Mouse (Mus musculus) stomach, embryonic 15.5 days (tissue): ENCODE results near the gene Pik3r1. TPM values are rescaled to one million over a fixed set of nuclear protein-coding genes. Genes with fewer than 3 reads are reported as not detected.
A peak's percentile ranks its signal among the peaks of the same experiment; 100 is the strongest.

Experiments
- ATAC-seq: fragments of 200-750 bp; cut with Nextera tagmentation; 2 replicates; pipeline ENCODE4 v1.8.0; 2017; ENCODE audit warnings: low read depth, moderate number of reproducible peaks, moderate TSS enrichment; ENCODE audit not compliant: insufficient read depth, low FRiP score
- H3K27ac ChIP-seq: fragments of 300-500 bp; sonication (generic); 2 replicates; pipeline ENCODE4 v1.5.1; 2015; ENCODE audit warnings: mild to moderate bottlenecking, inconsistent platforms
- H3K27me3 ChIP-seq: fragments of 300-500 bp; sonication (generic); replicated peaks from 2 replicates; pipeline ENCODE4 v1.6.1; 2015; ENCODE audit warnings: inconsistent platforms
- H3K36me3 ChIP-seq: fragments of 300-500 bp; sonication (generic); 2 replicates; pipeline ENCODE4 v1.6.1; 2015; ENCODE audit warnings: inconsistent platforms
- H3K4me1 ChIP-seq: fragments of 300-500 bp; sonication (generic); 2 replicates; pipeline ENCODE4 v1.6.1; 2015; ENCODE audit warnings: inconsistent platforms
- H3K4me2 ChIP-seq: fragments of 300-500 bp; sonication (generic); 2 replicates; pipeline ENCODE4 v1.6.1; 2015; ENCODE audit warnings: mild to moderate bottlenecking, inconsistent platforms
- H3K4me3 ChIP-seq: fragments of 300-500 bp; sonication (generic); replicated peaks from 2 replicates; pipeline ENCODE4 v1.5.1; 2015; ENCODE audit warnings: inconsistent platforms
- H3K9ac ChIP-seq: fragments of 300-500 bp; sonication (generic); 2 replicates; pipeline ENCODE4 v1.6.1; 2015; ENCODE audit warnings: inconsistent platforms
- H3K9me3 ChIP-seq: fragments of 300-500 bp; sonication (generic); 2 replicates; pipeline ENCODE4 v1.6.1; 2016; ENCODE audit warnings: inconsistent platforms
- WGBS: fragments of 180-500 bp; shearing (Covaris S2); methylation state at CpG from one replicate; pipeline ENCODE4 v1.1.7; 2015; 5-methylcytosine and 5-hydroxymethylcytosine counted together
- polyA plus RNA-seq: library from polyadenylated mRNA; unstranded; fragments of >200 nt; fragmentation: Nextera tagmentation; extraction: Ambion mirVana; gene quantifications from 2 replicates; pipeline ENCODE4 v1.2.1, GENCODE M21; 2015

Gene Pik3r1
- polyA plus RNA-seq, 1 experiment from 2014 or later: 55.0 TPM

DNA sequence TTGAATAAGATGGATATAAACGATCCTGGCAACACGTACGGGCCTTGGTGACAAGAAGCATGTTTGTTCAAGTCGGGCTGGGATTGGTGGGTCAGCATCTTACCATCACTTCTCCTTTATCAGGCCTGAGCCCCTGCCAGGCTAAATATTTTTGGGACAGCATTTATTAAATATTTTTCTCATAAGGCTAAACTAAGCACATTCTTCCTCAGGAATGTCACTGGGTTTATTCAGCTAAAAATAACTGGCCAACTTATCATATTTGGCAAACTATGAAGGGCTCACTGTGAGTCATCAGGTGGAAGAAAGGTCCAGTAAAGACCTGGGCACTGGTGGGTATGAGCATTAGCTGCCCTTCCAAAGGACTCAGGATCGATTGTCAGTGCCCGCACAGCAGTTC, 50.2 kb downstream of the Pik3r1 start:
- Histone ChIP-seq H3K36me3 (no peaks in the 10 kb centered on the region), H3K4me1 (peaks cover 13% of the 10 kb centered on the region), H3K27ac (no peak overlapping the region), H3K9me3 (no peaks in the 10 kb centered on the region), H3K27me3 (no peaks in the 10 kb centered on the region), H3K4me3 (no peak overlapping the region), H3K4me2 (no peak overlapping the region), H3K9ac (no peak overlapping the region)
- no peak for ATAC-seq
- 56% methylated on average over 6 of the region's 6 CpGs for WGBS

DNA sequence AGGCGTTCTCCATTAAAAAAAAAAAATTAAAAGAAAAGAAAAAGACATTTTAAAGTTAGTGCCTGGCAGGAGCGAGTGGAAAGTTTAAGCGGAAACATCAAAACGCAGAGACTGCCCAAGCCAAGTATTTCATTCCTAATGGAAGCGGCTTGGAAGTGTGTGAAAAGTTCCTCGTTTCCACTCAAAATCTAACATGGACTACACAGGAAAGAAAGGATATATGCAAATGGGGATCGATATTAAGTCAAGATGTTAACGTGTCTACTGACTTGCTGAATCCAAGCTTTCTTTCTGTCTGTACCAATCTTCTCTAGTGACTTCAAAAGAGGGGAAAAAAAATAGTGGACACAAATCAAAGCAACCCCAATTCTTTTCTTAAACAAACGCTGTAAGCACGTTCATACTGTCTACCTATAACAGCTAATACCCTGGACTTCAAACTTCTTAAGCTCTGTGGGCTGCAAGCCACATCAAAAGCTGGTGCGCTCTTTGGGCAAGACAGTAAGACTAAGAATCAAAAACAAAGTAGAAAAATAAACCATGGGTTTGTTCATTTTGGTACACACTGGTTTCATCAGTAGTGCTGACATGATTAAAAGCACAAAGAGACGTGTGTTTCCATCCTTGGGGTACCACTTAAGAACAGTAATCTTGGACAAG, 54.5 kb downstream of the Pik3r1 start:
- Histone ChIP-seq H3K4me2 (no peak overlapping the region), H3K4me1 (0 out of 2 replicates have a peak, but pooled peaks cover 3% of the 10 kb centered on the region), H3K36me3 (peaks cover 4% of the 10 kb centered on the region), H3K27ac (0 out of 2 replicates have a peak overlapping the region, but pooled peaks have one; percentile 6), H3K9me3 (no peaks in the 10 kb centered on the region), H3K9ac (no peak overlapping the region), H3K4me3 (no peak overlapping the region), H3K27me3 (no peaks in the 10 kb centered on the region)
- 72% methylated on average over 12 of the region's 12 CpGs for WGBS
- no peak for ATAC-seq

GRCm38 (mm10) chr13:101712720-101713428, 55.1 kb downstream of the Pik3r1 start:
- Histone ChIP-seq H3K9ac (no peak overlapping the region), H3K4me1 (0 out of 2 replicates have a peak, but pooled peaks cover under 1% of the 10 kb centered on the region), H3K4me3 (no peak overlapping the region), H3K27me3 (no peaks in the 10 kb centered on the region), H3K4me2 (no peak overlapping the region), H3K9me3 (no peaks in the 10 kb centered on the region), H3K27ac (0 out of 2 replicates have a peak overlapping the region, but pooled peaks have one; percentile 6), H3K36me3 (peaks cover 10% of the 10 kb centered on the region)
- no peak for ATAC-seq
- 66% methylated on average over 9 of the region's 9 CpGs for WGBS

DNA sequence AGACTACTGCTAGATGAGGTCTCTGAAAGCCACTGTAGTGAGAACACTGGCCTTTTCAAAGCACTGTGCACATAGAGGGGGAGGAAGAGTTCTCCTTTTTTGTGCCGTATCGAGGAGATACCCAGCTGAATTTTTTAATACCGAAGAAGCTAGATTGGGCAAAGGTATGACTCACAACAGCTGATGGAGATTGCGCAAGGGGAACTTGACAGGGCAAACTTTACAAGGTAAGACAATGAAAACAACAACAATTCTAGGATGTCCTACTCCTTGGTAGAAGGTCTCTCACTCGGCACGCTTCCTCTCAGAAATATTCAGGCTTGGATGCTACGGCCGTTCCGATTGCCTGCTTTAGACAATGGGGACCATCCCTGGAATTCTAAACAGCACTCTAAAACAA, 55.9 kb downstream of the Pik3r1 start:
- no peaks in the 10 kb centered on the region for H3K4me1 ChIP-seq
- no peak for ATAC-seq
- no peak overlapping the region for H3K4me3 ChIP-seq
- no peaks in the 10 kb centered on the region for H3K9me3 ChIP-seq
- no peaks in the 10 kb centered on the region for H3K27me3 ChIP-seq
- no peak overlapping the region for H3K9ac ChIP-seq
- H3K36me3 ChIP-seq: peaks cover 10% of the 10 kb centered on the region
- 82% methylated on average over 9 of the region's 9 CpGs for WGBS
- H3K27ac ChIP-seq: no peak overlapping the region
- H3K4me2 ChIP-seq: no peak overlapping the region

DNA sequence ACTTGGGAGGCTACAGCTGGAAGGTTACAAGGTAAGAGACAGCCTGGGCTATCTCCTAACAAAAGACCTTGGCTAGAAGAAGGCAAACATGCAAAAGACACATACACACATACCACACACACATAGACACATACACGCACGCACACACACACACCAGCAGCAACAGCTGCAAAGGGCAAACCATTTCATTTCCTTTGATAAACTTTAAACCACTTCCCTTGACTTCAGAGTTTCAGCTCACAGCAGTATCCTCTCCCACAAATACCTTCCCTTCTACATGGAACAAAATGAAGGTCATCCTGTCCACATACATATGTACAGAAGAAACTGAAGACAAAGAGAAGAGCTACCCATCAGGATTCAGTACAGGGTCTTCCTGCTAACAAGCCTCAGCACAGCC, 56.7 kb downstream of the Pik3r1 start:
- Histone ChIP-seq H3K9me3 (no peaks in the 10 kb centered on the region), H3K4me2 (no peak overlapping the region), H3K27ac (no peak overlapping the region), H3K9ac (no peak overlapping the region), H3K4me1 (no peaks in the 10 kb centered on the region), H3K4me3 (no peak overlapping the region), H3K27me3 (no peaks in the 10 kb centered on the region), H3K36me3 (peaks cover 14% of the 10 kb centered on the region)
- ATAC-seq: no peak
- WGBS: 88% methylated on average over 2 of the region's 2 CpGs

DNA sequence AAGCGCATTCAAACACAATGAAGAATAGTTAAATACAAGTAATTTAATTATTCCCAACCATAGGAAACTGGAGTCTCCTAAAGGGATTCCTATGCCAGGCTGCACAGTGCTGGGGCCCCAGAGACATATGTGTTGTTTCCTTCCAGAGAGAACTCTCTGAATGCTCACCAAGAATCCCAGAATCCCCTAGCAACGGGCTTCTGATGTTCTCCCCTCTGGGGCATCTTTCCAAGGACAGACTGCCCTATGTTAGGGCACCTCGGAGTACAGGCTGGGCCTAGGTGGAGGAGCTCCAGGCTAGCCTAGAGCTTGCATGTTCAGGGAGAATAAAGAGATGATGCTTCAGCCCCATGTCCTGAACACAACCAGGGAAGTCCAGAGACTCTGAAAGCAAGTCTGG, 58.2 kb downstream of the Pik3r1 start:
- 84% methylated on average over 3 of the region's 3 CpGs for WGBS
- Histone ChIP-seq H3K9ac (no peak overlapping the region), H3K27me3 (no peaks in the 10 kb centered on the region), H3K27ac (no peak overlapping the region), H3K36me3 (peaks cover 22% of the 10 kb centered on the region), H3K9me3 (no peaks in the 10 kb centered on the region), H3K4me3 (no peak overlapping the region), H3K4me1 (no peaks in the 10 kb centered on the region), H3K4me2 (no peak overlapping the region)
- no peak for ATAC-seq

DNA sequence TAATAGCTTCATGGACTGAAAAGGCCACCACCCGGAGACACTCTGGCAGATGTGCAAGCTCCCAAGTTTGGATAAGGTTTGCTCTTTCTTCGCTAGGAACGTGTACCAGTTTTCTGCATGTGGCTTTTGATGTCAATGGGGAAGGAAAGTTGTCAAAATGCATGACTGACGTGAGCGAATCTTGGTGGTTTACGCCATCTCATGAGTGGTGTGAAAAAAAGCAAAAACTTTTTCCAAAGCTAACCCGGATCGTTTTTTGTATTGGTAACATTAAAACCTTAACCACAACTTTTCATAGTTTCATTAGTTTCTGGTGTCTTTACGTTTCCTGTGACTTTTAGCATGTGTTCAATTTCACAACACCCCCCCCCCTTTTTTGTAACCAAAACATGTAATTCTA, 60.8 kb downstream of the Pik3r1 start:
- Histone ChIP-seq H3K4me1 (no peaks in the 10 kb centered on the region), H3K27me3 (no peaks in the 10 kb centered on the region), H3K9me3 (no peaks in the 10 kb centered on the region), H3K4me3 (no peak overlapping the region), H3K27ac (no peak overlapping the region), H3K36me3 (peaks cover 29% of the 10 kb centered on the region), H3K4me2 (no peak overlapping the region), H3K9ac (no peak overlapping the region)
- no peak for ATAC-seq
- 86% methylated on average over 9 of the region's 9 CpGs for WGBS

DNA sequence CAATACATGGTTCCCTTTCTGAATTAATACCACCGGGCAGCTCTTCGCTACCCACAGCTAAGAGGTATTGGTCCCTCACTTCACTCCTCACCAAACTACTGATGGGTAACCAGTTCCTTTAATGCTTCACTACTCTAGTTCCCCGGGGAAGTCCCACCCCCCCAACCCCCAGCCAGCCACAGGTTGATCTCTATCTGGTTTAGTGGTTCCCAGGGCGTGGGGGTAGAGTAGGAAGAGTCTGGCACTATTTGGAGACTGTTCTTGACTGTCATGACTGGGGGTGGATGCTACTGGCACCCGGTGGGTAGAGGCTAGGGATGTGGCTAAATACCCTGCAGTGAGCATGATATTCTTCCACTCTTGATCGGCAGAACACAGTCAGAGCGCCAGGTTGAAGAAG, 61.6 kb downstream of the Pik3r1 start:
- Histone ChIP-seq H3K36me3 (peaks cover 34% of the 10 kb centered on the region), H3K4me3 (no peak overlapping the region), H3K27me3 (no peaks in the 10 kb centered on the region), H3K9me3 (no peaks in the 10 kb centered on the region), H3K27ac (no peak overlapping the region), H3K9ac (no peak overlapping the region), H3K4me2 (no peak overlapping the region), H3K4me1 (no peaks in the 10 kb centered on the region)
- WGBS: 82% methylated on average over 7 of the region's 7 CpGs
- ATAC-seq: no peak

DNA sequence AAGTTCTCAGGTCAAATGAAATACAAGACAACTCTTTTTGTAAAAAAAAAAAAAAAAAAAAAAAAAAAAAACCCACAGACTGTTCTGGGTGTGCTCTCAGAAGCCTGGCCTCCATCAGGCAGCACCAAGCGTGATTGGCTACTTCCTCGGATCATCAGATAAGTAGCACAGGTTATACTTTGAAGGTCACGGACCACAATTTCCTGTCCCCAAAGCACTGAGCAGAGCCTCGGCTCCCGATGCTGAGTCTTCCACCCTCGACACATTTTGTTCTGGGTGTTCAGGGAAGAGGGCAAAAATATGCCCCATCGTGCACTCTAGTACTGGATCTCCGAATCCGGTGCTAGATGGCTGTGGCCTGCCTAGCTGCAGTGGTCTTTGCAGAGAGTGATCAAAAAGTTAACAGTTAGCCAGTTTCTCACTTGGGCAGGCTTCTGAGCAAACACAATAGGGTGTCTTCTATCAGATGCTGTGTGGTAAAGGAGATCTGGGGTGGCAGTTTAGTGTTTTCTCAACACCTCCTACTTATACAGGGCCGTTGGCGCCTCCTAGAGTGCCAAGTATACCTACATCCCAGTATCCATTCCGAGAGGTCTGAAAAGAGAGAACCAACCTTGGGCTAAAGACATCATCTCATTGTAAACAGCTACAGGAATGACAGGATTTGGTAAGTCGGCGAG, 65.8 kb downstream of the Pik3r1 start:
- Histone ChIP-seq H3K4me3 (no peak overlapping the region), H3K36me3 (peaks cover 40% of the 10 kb centered on the region), H3K4me2 (no peak overlapping the region), H3K27me3 (no peaks in the 10 kb centered on the region), H3K4me1 (peaks cover 4% of the 10 kb centered on the region; the same call in 1 of the 2 replicates), H3K9me3 (no peaks in the 10 kb centered on the region), H3K9ac (no peak overlapping the region), H3K27ac (no peak overlapping the region)
- no peak for ATAC-seq
- WGBS: 84% methylated on average over 14 of the region's 14 CpGs

DNA sequence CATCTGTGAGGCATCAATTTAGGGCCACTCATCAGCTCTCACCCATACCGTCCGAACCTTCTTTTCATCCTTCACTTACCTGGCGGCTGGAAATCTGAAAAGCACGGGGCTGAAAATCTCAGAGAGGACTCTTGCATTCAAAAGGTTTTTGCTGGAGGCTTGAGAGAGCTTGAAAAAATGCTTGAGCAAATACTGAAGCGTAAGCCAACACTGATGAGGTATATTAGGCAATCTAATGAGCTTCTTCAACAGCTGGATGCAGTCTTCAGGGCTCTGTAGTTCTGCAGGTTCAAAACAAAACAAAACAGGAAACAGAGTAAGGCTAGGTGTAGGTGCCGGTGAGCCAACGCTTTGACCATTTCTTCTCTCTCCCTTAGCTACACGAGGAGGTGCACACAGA, 66.4 kb downstream of the Pik3r1 start:
- Histone ChIP-seq H3K4me3 (no peak overlapping the region), H3K27ac (no peak overlapping the region), H3K4me2 (no peak overlapping the region), H3K27me3 (no peaks in the 10 kb centered on the region), H3K9ac (no peak overlapping the region), H3K4me1 (peaks cover 4% of the 10 kb centered on the region; the same call in 1 of the 2 replicates), H3K36me3 (peaks cover 39% of the 10 kb centered on the region), H3K9me3 (no peaks in the 10 kb centered on the region)
- 88% methylated on average over 8 of the region's 8 CpGs for WGBS
- ATAC-seq: no peak

DNA sequence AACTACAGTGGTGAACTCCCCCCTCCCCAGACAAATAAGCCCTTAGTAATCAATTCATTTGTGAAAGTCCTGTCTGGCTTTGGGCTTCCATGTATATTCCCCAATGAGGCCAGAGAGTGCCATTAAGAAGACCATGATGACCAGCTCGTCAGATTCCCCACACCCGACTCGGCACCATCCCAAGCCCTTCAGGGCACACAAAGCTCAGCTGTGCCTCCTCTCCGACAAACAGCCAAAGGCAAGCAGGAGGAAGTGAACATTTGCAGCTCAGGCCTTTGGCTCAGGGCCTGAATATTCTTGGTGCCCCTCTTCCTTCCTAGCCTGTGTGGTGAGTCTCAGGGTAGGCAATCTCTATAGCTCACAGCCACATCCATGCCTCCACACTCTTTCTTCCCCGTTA, 68.3 kb downstream of the Pik3r1 start:
- Histone ChIP-seq H3K4me2 (no peak overlapping the region), H3K4me1 (peaks cover 11% of the 10 kb centered on the region), H3K36me3 (peaks cover 27% of the 10 kb centered on the region), H3K4me3 (no peak overlapping the region), H3K9me3 (no peaks in the 10 kb centered on the region), H3K27ac (no peak overlapping the region), H3K27me3 (no peaks in the 10 kb centered on the region), H3K9ac (no peak overlapping the region)
- no peak for ATAC-seq
- 73% methylated on average over 5 of the region's 5 CpGs for WGBS

GRCm38 (mm10) chr13:101697966-101698365, 70.1 kb downstream of the Pik3r1 start:
- Histone ChIP-seq H3K36me3 (peaks cover 22% of the 10 kb centered on the region), H3K27me3 (no peaks in the 10 kb centered on the region), H3K4me3 (no peak overlapping the region), H3K27ac (peak overlapping the region; percentile 21; the same call in 1 of the 2 replicates), H3K4me2 (no peak overlapping the region), H3K9ac (no peak overlapping the region), H3K4me1 (peaks cover 15% of the 10 kb centered on the region), H3K9me3 (no peaks in the 10 kb centered on the region)
- WGBS: 69% methylated on average over 5 of the region's 5 CpGs
- ATAC-seq: no peak
